Mouse (Mus musculus) myocyte (in vitro differentiated cells): Measurements from ENCODE around the gene Dner.

Source experiments
- E2F4 ChIP-seq: IDR thresholded peaks from one replicate; pipeline ENCODE4 v1.6.1; 2011; ENCODE audit warnings: mild to moderate bottlenecking, control low read depth, moderate library complexity; ENCODE audit not compliant: insufficient read depth
- MAX ChIP-seq: IDR thresholded peaks from one replicate; pipeline ENCODE4 v1.6.1; 2011; ENCODE audit warnings: low read depth, mild to moderate bottlenecking, control low read depth
- MYOD1 ChIP-seq, 3 experiments: IDR thresholded peaks; one replicate each; pipeline ENCODE4 v1.6.1; 2011; ENCODE audit warnings: control low read depth in 2 of 3, low read depth in 2 of 3, mild to moderate bottlenecking in 2 of 3, moderate library complexity in 1 of 3; ENCODE audit not compliant: insufficient read length in 2 of 3, control insufficient read depth in 1 of 3
- MYOG ChIP-seq, 3 experiments: IDR thresholded peaks; one replicate each; pipeline ENCODE4 v1.6.1; 2011; ENCODE audit warnings: control low read depth in 2 of 3, low read depth in 2 of 3, mild to moderate bottlenecking in 2 of 3; ENCODE audit not compliant: insufficient read length in 2 of 3, control insufficient read depth in 1 of 3, insufficient read depth in 1 of 3
- POLR2A ChIP-seq: IDR thresholded peaks from one replicate; pipeline ENCODE4 v1.6.1; 2011; ENCODE audit warnings: low read depth, mild to moderate bottlenecking, control low read depth, moderate library complexity; ENCODE audit not compliant: insufficient read length
- POLR2AphosphoS2 ChIP-seq: IDR thresholded peaks from one replicate; pipeline ENCODE4 v1.6.1; 2011; ENCODE audit warnings: low read depth, control low read depth; ENCODE audit not compliant: insufficient read length
- SRF ChIP-seq: IDR thresholded peaks from one replicate; pipeline ENCODE4 v1.6.1; 2011; ENCODE audit warnings: low read depth; ENCODE audit not compliant: control insufficient read depth, insufficient read length
- TCF12 ChIP-seq: IDR thresholded peaks from one replicate; pipeline ENCODE4 v1.6.1; 2011; ENCODE audit warnings: mild to moderate bottlenecking, control low read depth; ENCODE audit not compliant: poor library complexity, insufficient read depth, severe bottlenecking
- USF1 ChIP-seq: IDR thresholded peaks from one replicate; pipeline ENCODE4 v1.6.1; 2011; ENCODE audit warnings: low read depth, mild to moderate bottlenecking, control low read depth, moderate library complexity

- TF ChIP-seq MYOG (IDR thresholded peaks at IDR 0.05; ENCODE audit: control insufficient read depth in 1 of 3, insufficient read depth in 1 of 3, insufficient read length in 2 of 3, low read depth in 2 of 3) = no peak
- TF ChIP-seq POLR2A = no peak
- TF ChIP-seq E2F4 = no peak
- TF ChIP-seq MAX = no peak
- TF ChIP-seq TCF12 = no peak
- TF ChIP-seq MYOD1 (IDR thresholded peaks at IDR 0.05; ENCODE audit: control insufficient read depth in 1 of 3, insufficient read length in 2 of 3, low read depth in 2 of 3) = no peak
- no peak for TF ChIP-seq POLR2AphosphoS2
- no peak for TF ChIP-seq SRF
- TF ChIP-seq USF1 = no peak
Observed at GRCm38 (mm10) chr1:84640463-84640862, 55.6 kb downstream of the Dner start.
